Mouse (Mus musculus): ENCODE results near the gene Neurl1a. TPM values are rescaled to one million over a fixed set of nuclear protein-coding genes. Genes with fewer than 3 reads are reported as not detected.

Neurl1a gene
- polyA plus RNA-seq, 1 experiment from 2014 or later: 5.9 TPM

DNA sequence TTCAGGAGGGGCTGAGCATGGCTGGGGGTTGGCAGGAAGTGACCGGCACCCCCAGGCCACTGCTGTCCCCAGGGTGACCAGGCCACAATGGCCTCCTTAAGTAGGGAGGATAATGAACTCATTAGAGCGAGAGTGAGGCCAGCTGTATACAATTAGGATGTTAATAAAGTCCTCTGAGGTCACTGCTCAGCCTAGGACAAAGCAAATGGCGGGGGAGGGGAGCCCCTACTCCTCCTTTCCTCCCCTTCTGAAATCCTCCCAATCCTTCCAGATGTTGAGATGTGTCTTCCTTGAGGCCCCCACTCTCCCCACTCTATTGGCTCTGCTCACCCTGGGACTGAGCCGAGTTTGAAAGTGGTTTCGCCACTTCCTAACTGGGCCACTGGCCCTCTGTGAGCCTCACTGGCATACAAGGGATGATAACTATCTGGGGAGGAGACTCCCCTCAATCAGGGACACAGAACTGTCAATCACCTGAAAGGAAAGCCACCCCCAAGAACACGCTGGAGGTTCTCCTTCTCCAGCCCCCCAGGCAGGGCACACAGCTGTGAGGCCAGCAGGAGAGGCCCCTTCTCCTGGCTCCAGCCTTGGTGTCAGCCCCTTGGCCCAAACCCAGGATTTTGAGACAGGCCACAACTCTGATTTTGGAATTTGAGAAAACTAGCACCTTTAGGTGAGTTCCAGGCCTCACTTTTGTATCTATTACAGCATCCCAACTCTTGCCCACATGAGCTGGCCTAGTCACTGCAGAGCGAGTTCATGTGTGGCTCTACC lies 112.9 kb downstream of the Neurl1a start:
- no peaks in the 10 kb centered on the region for H3K27me3 ChIP-seq (ENCODE audit: control insufficient read depth, insufficient read depth, low read length)
- H3K4me2 ChIP-seq (replicated peaks; ENCODE audit: low read depth, low read length): no peak overlapping the region
- no peaks in the 10 kb centered on the region for H3K9me3 ChIP-seq (ENCODE audit: control insufficient read depth, low read length)
- H3K9ac ChIP-seq (ENCODE audit: low read depth, low read length): no peak overlapping the region
- H3K36me3 ChIP-seq (ENCODE audit: control insufficient read depth, insufficient read depth, low read length): peaks cover 10% of the 10 kb centered on the region
- 50% methylated on average over 7 of the region's 7 CpGs for WGBS
- peak; percentile 48; the same call in 1 of the 2 replicates for ATAC-seq (ENCODE audit: low FRiP score, low TSS enrichment)
- no peak overlapping the region for H3K4me3 ChIP-seq (ENCODE audit: low read length)
- peak overlapping the region; percentile 80; the same call in 1 of the 2 replicates for H3K27ac ChIP-seq (ENCODE audit: low read depth, low read length)
- H3K4me1 ChIP-seq (ENCODE audit: control insufficient read depth, insufficient read depth, low read length): peaks cover 37% of the 10 kb centered on the region

DNA sequence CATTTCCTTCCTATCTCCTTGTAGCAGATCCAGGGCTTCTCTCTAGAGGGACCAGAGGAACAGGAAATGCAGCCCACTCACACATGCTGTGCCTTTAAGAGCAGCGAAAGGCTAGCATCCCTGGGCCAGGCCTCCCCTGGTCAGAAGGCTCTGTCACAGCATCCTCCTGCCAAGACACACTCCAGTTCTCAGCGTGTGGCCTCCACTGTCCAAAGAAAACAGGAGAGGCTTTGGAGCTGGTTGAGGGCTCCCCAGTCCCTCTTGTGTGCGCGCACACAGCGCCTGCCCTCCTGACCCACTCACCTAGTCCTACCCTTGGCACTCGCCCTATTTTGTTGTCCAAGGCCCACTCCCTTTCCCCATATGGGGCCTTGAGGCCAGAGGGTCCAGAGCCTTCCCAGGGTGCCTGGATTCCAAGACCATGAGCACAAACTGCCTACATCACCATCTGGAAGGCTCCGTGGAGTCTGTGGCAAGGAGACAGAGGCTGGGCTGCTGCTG lies 113.9 kb downstream of the Neurl1a start:
- H3K36me3 ChIP-seq (ENCODE audit: control insufficient read depth, insufficient read depth, low read length): peaks cover 9% of the 10 kb centered on the region
- H3K27me3 ChIP-seq (ENCODE audit: control insufficient read depth, insufficient read depth, low read length): no peaks in the 10 kb centered on the region
- no peak overlapping the region for H3K4me3 ChIP-seq (ENCODE audit: low read length)
- peaks cover 31% of the 10 kb centered on the region for H3K4me1 ChIP-seq (ENCODE audit: control insufficient read depth, insufficient read depth, low read length)
- H3K9me3 ChIP-seq (ENCODE audit: control insufficient read depth, low read length): no peaks in the 10 kb centered on the region
- peak; percentile 9; the same call in 1 of the 2 replicates for ATAC-seq (ENCODE audit: low FRiP score, low TSS enrichment)
- no peak overlapping the region for H3K4me2 ChIP-seq (replicated peaks; ENCODE audit: low read depth, low read length)
- no peak overlapping the region for H3K9ac ChIP-seq (ENCODE audit: low read depth, low read length)
- H3K27ac ChIP-seq (ENCODE audit: low read depth, low read length): peak overlapping the region; percentile 80; the same call in 1 of the 2 replicates
- 51% methylated on average over 7 of the region's 7 CpGs for WGBS

DNA sequence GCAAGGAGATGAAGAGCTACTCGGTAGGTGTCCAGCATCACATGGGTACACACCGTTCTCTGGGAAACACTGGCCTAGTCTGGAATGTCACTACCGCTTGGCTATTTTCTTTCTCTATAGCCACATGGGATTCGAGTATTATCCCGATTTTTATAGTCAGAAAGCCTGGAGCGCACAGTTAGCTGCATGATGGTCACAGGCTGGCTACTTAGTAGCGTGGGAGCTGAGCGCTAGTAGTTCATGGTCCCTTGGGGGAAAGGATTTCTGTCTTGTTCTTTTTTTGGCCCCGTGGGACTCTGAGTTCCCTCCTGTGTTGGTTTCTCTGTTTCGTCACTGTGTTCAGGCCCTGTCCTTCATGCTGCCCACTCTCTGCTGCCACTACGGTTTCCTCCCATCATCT lies 119.5 kb downstream of the Neurl1a start:
- H3K4me3 ChIP-seq (ENCODE audit: low read length): no peak overlapping the region
- 92% methylated on average over 11 of the region's 11 CpGs for WGBS
- no peaks in the 10 kb centered on the region; the same call in 1 of the 2 replicates for H3K36me3 ChIP-seq (ENCODE audit: control insufficient read depth, insufficient read depth, low read length)
- H3K4me1 ChIP-seq (ENCODE audit: control insufficient read depth, insufficient read depth, low read length): peaks cover 29% of the 10 kb centered on the region
- no peak for ATAC-seq (ENCODE audit: low FRiP score, low TSS enrichment)
- no peak overlapping the region for H3K27ac ChIP-seq (ENCODE audit: low read depth, low read length)
- no peaks in the 10 kb centered on the region for H3K27me3 ChIP-seq (ENCODE audit: control insufficient read depth, insufficient read depth, low read length)
- no peak overlapping the region for H3K9ac ChIP-seq (ENCODE audit: low read depth, low read length)
- H3K9me3 ChIP-seq (ENCODE audit: control insufficient read depth, low read length): no peaks in the 10 kb centered on the region
- H3K4me2 ChIP-seq (replicated peaks; ENCODE audit: low read depth, low read length): no peak overlapping the region

DNA sequence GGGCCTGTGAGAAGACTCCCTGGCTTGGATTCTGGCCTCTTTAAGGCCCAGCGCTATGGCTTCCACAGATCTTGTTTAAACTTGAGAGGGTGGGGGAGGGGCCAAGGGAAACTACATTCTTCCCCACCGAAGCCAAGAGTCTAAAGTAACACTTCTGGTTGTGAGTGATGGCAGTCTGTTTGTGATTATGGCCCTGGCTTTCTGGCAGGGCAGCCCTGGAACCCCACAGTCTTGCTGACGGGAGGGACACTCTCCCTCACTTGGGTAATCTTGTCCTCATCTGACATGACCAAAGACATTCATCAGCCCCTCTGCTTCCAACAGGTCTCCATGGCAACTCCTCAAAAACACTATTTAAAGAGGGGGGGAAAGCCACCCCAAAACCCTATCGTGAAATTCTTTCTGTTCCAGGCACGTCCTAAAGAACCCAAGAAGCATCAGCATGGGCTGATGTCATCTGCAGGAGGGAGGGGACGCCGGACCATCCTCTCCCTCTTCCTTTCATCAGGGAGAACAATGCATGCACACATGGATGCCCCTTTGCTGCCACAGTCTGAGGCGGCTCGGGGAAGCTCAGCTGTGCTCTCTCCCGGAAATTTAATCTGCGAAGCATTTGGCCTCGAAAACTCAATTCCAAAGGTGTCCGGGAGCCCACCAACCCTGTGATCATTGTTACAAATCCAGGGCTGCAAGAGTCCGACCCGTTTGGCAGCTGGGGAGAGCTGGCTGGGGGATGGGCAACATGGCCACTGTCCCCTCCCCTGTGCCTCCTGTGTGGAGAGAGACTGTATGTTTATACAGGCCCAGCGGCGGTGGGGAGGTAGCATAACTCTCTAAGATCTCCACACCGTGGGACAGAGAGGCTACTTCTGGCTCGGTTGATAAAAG lies 122.9 kb downstream of the Neurl1a start:
- H3K4me1 ChIP-seq (ENCODE audit: control insufficient read depth, insufficient read depth, low read length): peaks cover 25% of the 10 kb centered on the region
- H3K9ac ChIP-seq (ENCODE audit: low read depth, low read length): 0 out of 2 replicates have a peak overlapping the region, but pooled peaks have one; percentile 33
- WGBS: 8% methylated on average over 19 of the region's 19 CpGs

DNA sequence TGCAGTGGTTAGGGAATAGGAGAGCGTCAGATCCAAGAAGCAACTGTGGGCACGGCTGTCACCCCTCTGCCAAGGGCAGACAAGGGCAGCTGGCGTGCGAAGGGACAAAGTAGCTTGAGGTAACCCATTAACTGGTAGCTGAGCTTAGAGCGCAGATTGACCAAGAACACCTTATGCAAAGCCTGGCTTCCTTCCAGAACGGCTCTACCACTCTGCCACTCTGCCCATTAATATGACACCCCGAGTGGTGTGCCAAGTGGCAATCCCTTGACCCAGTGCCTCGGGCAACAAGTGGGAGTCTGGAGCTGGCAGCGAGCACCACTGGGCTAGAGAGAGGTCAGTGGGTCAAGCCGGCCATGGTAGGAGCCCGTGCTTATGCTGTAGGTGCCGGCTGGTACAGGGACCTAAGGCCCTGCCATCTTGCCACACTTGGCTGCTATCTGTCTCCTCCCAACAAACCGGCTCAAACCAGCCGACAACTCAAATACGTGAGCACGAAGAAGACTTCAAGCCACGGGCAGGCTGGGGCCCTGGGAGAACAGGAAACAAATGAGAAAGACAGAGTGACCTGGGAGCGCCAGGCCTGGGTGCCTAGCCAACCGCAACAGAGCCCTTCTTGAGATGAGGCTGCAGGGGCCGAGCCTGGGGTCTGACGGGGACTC lies 123.7 kb downstream of the Neurl1a start:
- Histone ChIP-seq H3K27me3 (ENCODE audit: control insufficient read depth, insufficient read depth, low read length) (no peaks in the 10 kb centered on the region), H3K36me3 (ENCODE audit: control insufficient read depth, insufficient read depth, low read length) (peaks cover 12% of the 10 kb centered on the region), H3K4me3 (ENCODE audit: low read length) (no peak overlapping the region), H3K9me3 (ENCODE audit: control insufficient read depth, low read length) (no peaks in the 10 kb centered on the region), H3K4me2 (replicated peaks; ENCODE audit: low read depth, low read length) (peak overlapping the region; percentile 8), H3K4me1 (ENCODE audit: control insufficient read depth, insufficient read depth, low read length) (peaks cover 29% of the 10 kb centered on the region), H3K9ac (ENCODE audit: low read depth, low read length) (peak overlapping the region; percentile 33; the same call in 1 of the 2 replicates), H3K27ac (ENCODE audit: low read depth, low read length) (peak overlapping the region; percentile 83)
- 29% methylated on average over 21 of the region's 21 CpGs for WGBS
- peak; percentile 74 for ATAC-seq (ENCODE audit: low FRiP score, low TSS enrichment)

More for the DNA sequence above, 122.9 kb downstream of the Neurl1a start:
- peak overlapping the region; percentile 83 for H3K27ac ChIP-seq (ENCODE audit: low read depth, low read length)
- no peaks in the 10 kb centered on the region for H3K27me3 ChIP-seq (ENCODE audit: control insufficient read depth, insufficient read depth, low read length)
- peak overlapping the region; percentile 10; the same call in 1 of the 2 replicates for H3K4me2 ChIP-seq (replicated peaks; ENCODE audit: low read depth, low read length)
- ATAC-seq (ENCODE audit: low FRiP score, low TSS enrichment): peak; percentile 64
- H3K36me3 ChIP-seq (ENCODE audit: control insufficient read depth, insufficient read depth, low read length): peaks cover 12% of the 10 kb centered on the region
- no peak overlapping the region for H3K4me3 ChIP-seq (ENCODE audit: low read length)
- H3K9me3 ChIP-seq (ENCODE audit: control insufficient read depth, low read length): no peaks in the 10 kb centered on the region

DNA sequence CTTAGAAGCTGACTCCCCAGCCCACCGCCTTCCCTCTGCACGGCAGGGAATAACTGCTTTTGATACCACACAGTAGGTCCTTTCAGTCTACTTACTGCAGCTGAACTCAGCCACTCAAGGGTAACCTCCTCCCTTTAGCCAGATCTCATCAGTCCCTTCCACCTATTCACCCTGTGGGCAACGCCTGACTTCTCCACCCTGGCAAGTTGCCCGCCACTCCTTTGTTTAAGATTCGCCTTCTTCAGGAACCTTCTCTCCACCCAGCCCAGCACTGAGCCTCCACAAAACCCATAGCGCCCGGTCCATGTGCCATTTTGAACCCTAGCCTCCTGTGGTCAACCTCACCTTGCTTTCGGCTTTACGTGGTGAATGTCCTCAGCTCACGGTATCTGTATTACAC lies 124.5 kb downstream of the Neurl1a start:
- Histone ChIP-seq H3K4me3 (ENCODE audit: low read length) (no peak overlapping the region), H3K9me3 (ENCODE audit: control insufficient read depth, low read length) (no peaks in the 10 kb centered on the region), H3K9ac (ENCODE audit: low read depth, low read length) (no peak overlapping the region), H3K27ac (ENCODE audit: low read depth, low read length) (peak overlapping the region; percentile 83), H3K4me2 (replicated peaks; ENCODE audit: low read depth, low read length) (no peak overlapping the region), H3K27me3 (ENCODE audit: control insufficient read depth, insufficient read depth, low read length) (no peaks in the 10 kb centered on the region), H3K4me1 (ENCODE audit: control insufficient read depth, insufficient read depth, low read length) (peaks cover 29% of the 10 kb centered on the region), H3K36me3 (ENCODE audit: control insufficient read depth, insufficient read depth, low read length) (peaks cover 12% of the 10 kb centered on the region)
- no peak for ATAC-seq (ENCODE audit: low FRiP score, low TSS enrichment)
- WGBS: 87% methylated on average over 10 of the region's 10 CpGs

DNA sequence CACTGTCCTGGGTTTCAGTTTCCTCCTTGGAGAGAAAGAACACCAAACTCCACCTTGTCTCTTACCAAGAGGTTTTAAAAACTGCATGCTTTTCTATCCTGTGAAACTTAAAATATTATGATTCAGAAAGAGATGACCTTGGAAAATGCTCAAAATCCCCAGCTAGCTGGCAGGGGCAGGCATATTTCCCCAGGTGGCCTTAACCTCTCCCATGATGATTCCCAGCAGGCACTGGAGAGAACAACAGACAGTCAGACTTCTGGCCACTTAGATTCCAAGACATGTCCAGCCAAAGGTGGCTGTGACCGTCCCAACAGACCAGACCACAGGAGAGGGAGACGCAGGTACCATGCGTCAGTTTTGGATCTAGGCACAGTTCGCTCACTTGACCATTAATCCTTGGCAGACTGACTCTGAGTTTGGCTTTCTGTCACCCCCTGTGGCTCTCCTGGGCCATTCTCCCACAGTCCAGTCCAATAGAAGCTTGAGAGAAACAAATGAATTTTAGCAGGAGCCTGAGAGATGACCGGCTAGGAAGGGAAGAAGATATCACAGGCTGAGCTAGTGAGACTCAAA lies 125.6 kb downstream of the Neurl1a start:
- Histone ChIP-seq H3K4me2 (replicated peaks; ENCODE audit: low read depth, low read length) (no peak overlapping the region), H3K4me1 (ENCODE audit: control insufficient read depth, insufficient read depth, low read length) (peaks cover 29% of the 10 kb centered on the region), H3K9me3 (ENCODE audit: control insufficient read depth, low read length) (no peaks in the 10 kb centered on the region), H3K36me3 (ENCODE audit: control insufficient read depth, insufficient read depth, low read length) (peaks cover 12% of the 10 kb centered on the region), H3K9ac (ENCODE audit: low read depth, low read length) (no peak overlapping the region), H3K27me3 (ENCODE audit: control insufficient read depth, insufficient read depth, low read length) (no peaks in the 10 kb centered on the region), H3K4me3 (ENCODE audit: low read length) (no peak overlapping the region), H3K27ac (ENCODE audit: low read depth, low read length) (no peak overlapping the region)
- 87% methylated on average over 5 of the region's 5 CpGs for WGBS
- ATAC-seq (ENCODE audit: low FRiP score, low TSS enrichment): no peak

DNA sequence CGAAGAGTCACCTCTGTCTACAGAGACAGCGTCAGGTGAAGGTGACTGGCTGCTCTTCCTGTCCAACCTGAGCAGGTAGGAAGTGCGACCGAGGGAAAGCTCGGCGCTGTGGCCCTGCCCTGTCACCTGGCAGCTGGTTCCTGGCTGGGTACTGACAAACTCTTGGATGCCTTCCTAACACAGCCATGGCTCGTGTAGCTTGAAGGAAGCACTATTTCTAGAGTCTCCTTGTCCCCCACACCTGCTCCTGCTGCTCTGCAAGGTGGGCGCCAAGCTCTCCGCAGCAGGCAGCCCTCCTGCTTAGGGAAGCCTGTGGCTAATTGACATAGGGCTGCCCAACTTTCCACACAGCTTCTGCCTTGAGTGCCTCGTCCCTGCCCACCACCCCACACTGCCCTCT lies 126.8 kb downstream of the Neurl1a start:
- no peak overlapping the region for H3K4me2 ChIP-seq (replicated peaks; ENCODE audit: low read depth, low read length)
- H3K27me3 ChIP-seq (ENCODE audit: control insufficient read depth, insufficient read depth, low read length): no peaks in the 10 kb centered on the region
- no peak overlapping the region for H3K9ac ChIP-seq (ENCODE audit: low read depth, low read length)
- H3K4me1 ChIP-seq (ENCODE audit: control insufficient read depth, insufficient read depth, low read length): peaks cover 29% of the 10 kb centered on the region
- H3K9me3 ChIP-seq (ENCODE audit: control insufficient read depth, low read length): no peaks in the 10 kb centered on the region
- no peak overlapping the region for H3K27ac ChIP-seq (ENCODE audit: low read depth, low read length)
- peaks cover 18% of the 10 kb centered on the region for H3K36me3 ChIP-seq (ENCODE audit: control insufficient read depth, insufficient read depth, low read length)
- H3K4me3 ChIP-seq (ENCODE audit: low read length): no peak overlapping the region
- ATAC-seq (ENCODE audit: low FRiP score, low TSS enrichment): no peak
- 91% methylated on average over 10 of the region's 10 CpGs for WGBS

All from kidney, embryonic 14.5 days (tissue).